Mouse (Mus musculus) thymus, postnatal 36 days (tissue): Measurements from ENCODE around the gene Cdk2ap2.
"Not testable (repeated sequence)": the region's sequence is repeated elsewhere in the genome, so short reads cannot be mapped to it uniquely, and the experiment has no call there.

Experiments used
- DNase-seq, 2 experiments: peaks; one replicate each; pipeline ENCODE4 v3.0.0; 2022; ENCODE audit warnings: mixed read lengths in 2 of 2

Cdk2ap2 gene

GRCm38 (mm10) chr19:4068242-4068641, 28.7 kb upstream of the Cdk2ap2 start:
- DNase-seq: not testable (repeated sequence)

- no peak for DNase-seq
These were observed 28.1 kb upstream of the Cdk2ap2 start for GRCm38 (mm10) chr19:4068717-4069410.

GRCm38 (mm10) chr19:4070311-4070710, 26.7 kb upstream of the Cdk2ap2 start:
- no peak for DNase-seq

- no peak for DNase-seq
These were observed 26.2 kb upstream of the Cdk2ap2 start for GRCm38 (mm10) chr19:4070756-4071155.

- no peak for DNase-seq
These were observed 25.6 kb upstream of the Cdk2ap2 start for GRCm38 (mm10) chr19:4071406-4071805.

GRCm38 (mm10) chr19:4072706-4073424, 24.1 kb upstream of the Cdk2ap2 start:
- DNase-seq: no peak

- DNase-seq: no peak
These were observed 21.5 kb upstream of the Cdk2ap2 start for GRCm38 (mm10) chr19:4075531-4075930.

- no peak for DNase-seq
These were observed 17.4 kb upstream of the Cdk2ap2 start for GRCm38 (mm10) chr19:4079594-4079993.

- DNase-seq: no peak
These were observed 16.4 kb upstream of the Cdk2ap2 start for GRCm38 (mm10) chr19:4080511-4081009.

- DNase-seq: no peak
These were observed 15.6 kb upstream of the Cdk2ap2 start, which contains the start of gene Cabp2 for GRCm38 (mm10) chr19:4081394-4081793. Gene Cabp2 (plus strand): TSS chr19:4081578.

- DNase-seq: no peak
These were observed 14.6 kb upstream of the Cdk2ap2 start for GRCm38 (mm10) chr19:4082219-4082965.

- no peak for DNase-seq
These were observed 13.7 kb upstream of the Cdk2ap2 start for GRCm38 (mm10) chr19:4083316-4083715.

GRCm38 (mm10) chr19:4083826-4084225, 13.2 kb upstream of the Cdk2ap2 start:
- DNase-seq: no peak

- DNase-seq: no peak
These were observed 12.0 kb upstream of the Cdk2ap2 start for GRCm38 (mm10) chr19:4084984-4085383.

GRCm38 (mm10) chr19:4086156-4086555, 10.8 kb upstream of the Cdk2ap2 start:
- no peak for DNase-seq

GRCm38 (mm10) chr19:4087090-4087489, 9.9 kb upstream of the Cdk2ap2 start:
- DNase-seq: no peak

GRCm38 (mm10) chr19:4088146-4088545, 8.8 kb upstream of the Cdk2ap2 start:
- no peak for DNase-seq

- no peak for DNase-seq
These were observed 7.9 kb upstream of the Cdk2ap2 start for GRCm38 (mm10) chr19:4089128-4089527.

GRCm38 (mm10) chr19:4090446-4090845, 6.5 kb upstream of the Cdk2ap2 start:
- DNase-seq: no peak

- DNase-seq: no peak
These were observed 5.6 kb upstream of the Cdk2ap2 start for GRCm38 (mm10) chr19:4091383-4091782.

- no peak for DNase-seq
These were observed 4.2 kb upstream of the Cdk2ap2 start for GRCm38 (mm10) chr19:4092750-4093149.

- DNase-seq: no peak
These were observed 3.2 kb upstream of the Cdk2ap2 start for GRCm38 (mm10) chr19:4093772-4094171.

- no peak for DNase-seq
These were observed 2.6 kb upstream of the Cdk2ap2 start for GRCm38 (mm10) chr19:4094348-4094747.
